Mouse (Mus musculus) MEL (cell line): ENCODE data around the gene Med13l.

Source experiments
- CTCF ChIP-seq, 3 experiments: IDR thresholded peaks in 2 of 3; conservative IDR thresholded peaks in 1 of 3; 2 replicates each; pipeline ENCODE4 v1.5.1; 2011 to 2012; ENCODE audit warnings: low read length in 3 of 3, low read depth in 2 of 3, mild to moderate bottlenecking in 2 of 3, improper control_type of control experiment in 1 of 3, inconsistent platforms in 1 of 3, mixed read lengths in 1 of 3, moderate library complexity in 1 of 3; ENCODE audit not compliant: control insufficient read depth in 1 of 3, insufficient read depth in 1 of 3, poor library complexity in 1 of 3, severe bottlenecking in 1 of 3
- GATA1 ChIP-seq: IDR thresholded peaks from 2 replicates; pipeline ENCODE4 v1.6.1; 2011; ENCODE audit warnings: low read depth, low read length, improper control_type of control experiment

DNA sequence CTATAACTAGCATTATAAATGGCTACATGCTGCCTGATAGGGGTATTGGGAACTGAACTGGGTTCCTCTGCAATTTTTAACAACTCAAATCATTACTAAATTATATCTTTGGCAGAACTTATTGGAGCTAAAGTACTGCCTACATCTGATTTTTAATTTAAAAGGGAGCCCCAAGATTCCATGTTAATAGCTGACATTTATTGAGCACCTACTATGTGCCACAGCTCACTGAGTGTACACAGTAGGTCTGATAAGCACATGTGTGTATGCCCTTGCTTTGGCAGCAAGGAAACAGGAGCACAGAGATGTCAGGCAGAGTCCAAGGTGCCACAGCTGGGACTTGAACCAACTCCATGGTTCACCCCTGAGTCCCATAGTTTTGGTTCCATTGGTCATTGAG is 7.2 kb upstream of the Med13l start:
- TF ChIP-seq CTCF (IDR thresholded peaks at IDR 0.05 in 2 of 3, conservative IDR thresholded peaks at IDR 0.05 in 1 of 3; ENCODE audit: control insufficient read depth in 1 of 3, insufficient read depth in 1 of 3, low read depth in 2 of 3, low read length in 3 of 3, poor library complexity in 1 of 3, severe bottlenecking in 1 of 3): no peak
- TF ChIP-seq GATA1: no peak
